Mouse (Mus musculus): ENCODE data around the gene Pitpnm3. TPM values are rescaled to one million over a fixed set of nuclear protein-coding genes. Genes with fewer than 3 reads are reported as not detected.

The Pitpnm3 gene
- polyA plus RNA-seq, 1 experiment from 2014 or later: 5.3 TPM

- ATAC-seq (ENCODE audit: low FRiP score): no peak
- Histone ChIP-seq H3K4me2 (no peak overlapping the region), H3K4me1 (0 out of 2 replicates have a peak, but pooled peaks cover 3% of the 10 kb centered on the region), H3K27me3 (replicated peaks) (no peaks in the 10 kb centered on the region), H3K9ac (replicated peaks) (no peak overlapping the region), H3K36me3 (peaks cover 63% of the 10 kb centered on the region), H3K9me3 (replicated peaks) (no peaks in the 10 kb centered on the region), H3K4me3 (replicated peaks) (no peak overlapping the region), H3K27ac (replicated peaks) (no peak overlapping the region)
- WGBS: 84% methylated on average over 4 of the region's 4 CpGs
Measured at GRCm38 (mm10) chr11:72155981-72156428, 20.4 kb upstream of the Pitpnm3 start.

- 66% methylated on average over 11 of the region's 11 CpGs for WGBS
- Histone ChIP-seq H3K4me1 (0 out of 2 replicates have a peak, but pooled peaks cover 3% of the 10 kb centered on the region), H3K9me3 (replicated peaks) (no peaks in the 10 kb centered on the region), H3K27ac (replicated peaks) (peak overlapping the region; percentile 39; the same call in 1 of the 2 replicates), H3K4me3 (replicated peaks) (no peak overlapping the region), H3K36me3 (peaks cover 63% of the 10 kb centered on the region), H3K27me3 (replicated peaks) (no peaks in the 10 kb centered on the region), H3K9ac (replicated peaks) (no peak overlapping the region), H3K4me2 (no peak overlapping the region)
- no peak for ATAC-seq (ENCODE audit: low FRiP score)
Measured at GRCm38 (mm10) chr11:72155186-72155980, 19.8 kb upstream of the Pitpnm3 start.

DNA sequence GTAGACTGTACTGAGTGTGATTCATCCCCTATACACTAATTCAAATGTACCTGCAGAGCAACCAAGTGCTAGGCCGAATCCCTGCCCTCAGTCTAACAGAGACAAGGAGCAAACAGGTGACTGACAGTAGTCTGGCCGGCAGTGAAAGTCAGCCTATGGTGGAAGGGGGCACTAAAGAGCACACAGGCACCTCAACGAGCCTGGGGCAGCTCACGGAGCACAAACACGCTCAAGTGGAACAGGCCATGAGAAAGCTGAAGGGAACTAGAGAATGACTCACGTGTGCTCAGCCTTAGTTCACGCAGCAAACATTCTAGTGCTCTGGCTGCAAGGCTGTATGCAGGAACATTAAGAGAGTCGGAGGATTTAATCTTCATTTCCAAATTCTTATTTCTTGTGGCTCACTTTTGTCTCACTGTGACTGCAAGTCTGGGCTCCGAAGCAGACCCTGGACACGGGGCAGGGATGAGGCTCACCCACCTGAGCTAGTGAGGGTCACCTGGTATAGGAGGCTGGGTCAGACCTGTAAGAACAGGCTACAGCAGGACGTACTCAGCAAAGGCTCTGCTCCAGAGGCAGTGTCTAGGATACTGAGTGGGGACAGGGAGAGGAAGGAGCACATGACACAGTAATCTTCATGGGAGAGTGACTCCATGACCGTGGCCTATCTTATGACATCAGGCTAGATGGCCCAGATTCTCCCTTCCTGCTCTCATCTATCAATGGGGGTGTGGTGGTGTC lies 17.7 kb upstream of the Pitpnm3 start:
- Histone ChIP-seq H3K36me3 (peaks cover 45% of the 10 kb centered on the region), H3K27me3 (replicated peaks) (no peaks in the 10 kb centered on the region), H3K4me1 (0 out of 2 replicates have a peak, but pooled peaks cover 3% of the 10 kb centered on the region), H3K4me3 (replicated peaks) (no peak overlapping the region), H3K4me2 (no peak overlapping the region), H3K9ac (replicated peaks) (no peak overlapping the region), H3K9me3 (replicated peaks) (no peaks in the 10 kb centered on the region), H3K27ac (replicated peaks) (no peak overlapping the region)
- WGBS: 87% methylated on average over 12 of the region's 12 CpGs
- ATAC-seq (ENCODE audit: low FRiP score): no peak

GRCm38 (mm10) chr11:72151120-72151519 lies 15.5 kb upstream of the Pitpnm3 start:
- no peaks in the 10 kb centered on the region for H3K9me3 ChIP-seq (replicated peaks)
- peaks cover 29% of the 10 kb centered on the region for H3K36me3 ChIP-seq
- no peaks in the 10 kb centered on the region for H3K27me3 ChIP-seq (replicated peaks)
- no peak overlapping the region for H3K4me3 ChIP-seq (replicated peaks)
- no peak for ATAC-seq (ENCODE audit: low FRiP score)
- H3K4me2 ChIP-seq: no peak overlapping the region
- WGBS: 71% methylated on average over 2 of the region's 2 CpGs
- H3K27ac ChIP-seq (replicated peaks): no peak overlapping the region
- 0 out of 2 replicates have a peak, but pooled peaks cover 7% of the 10 kb centered on the region for H3K4me1 ChIP-seq
- no peak overlapping the region for H3K9ac ChIP-seq (replicated peaks)

DNA sequence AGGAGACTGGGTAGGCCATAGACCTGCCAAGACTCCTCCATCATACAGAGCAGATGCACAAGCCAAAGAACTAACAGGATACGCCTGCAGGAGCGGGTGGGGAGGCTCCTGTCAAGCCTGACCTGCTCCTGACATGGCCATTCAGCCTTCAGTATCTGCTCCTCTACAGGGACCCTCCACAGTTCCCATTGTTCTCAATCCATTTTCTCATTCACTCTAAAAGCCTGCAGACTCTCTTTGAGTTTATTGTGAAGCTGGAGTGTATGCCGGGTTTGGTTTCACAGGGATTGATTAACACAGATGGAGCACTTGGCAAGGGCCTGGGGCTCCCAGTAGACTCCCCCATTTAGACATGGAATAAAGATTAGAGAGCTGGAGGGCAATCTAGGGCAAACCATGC lies 12.3 kb upstream of the Pitpnm3 start:
- WGBS: 13% methylated on average over 3 of the region's 3 CpGs
- H3K9me3 ChIP-seq (replicated peaks): no peaks in the 10 kb centered on the region
- H3K9ac ChIP-seq (replicated peaks): no peak overlapping the region
- peaks cover 7% of the 10 kb centered on the region; the same call in 1 of the 2 replicates for H3K36me3 ChIP-seq
- ATAC-seq (ENCODE audit: low FRiP score): no peak
- no peak overlapping the region for H3K4me3 ChIP-seq (replicated peaks)
- H3K4me1 ChIP-seq: peaks cover 10% of the 10 kb centered on the region
- no peak overlapping the region for H3K4me2 ChIP-seq
- no peaks in the 10 kb centered on the region for H3K27me3 ChIP-seq (replicated peaks)
- no peak overlapping the region for H3K27ac ChIP-seq (replicated peaks)

DNA sequence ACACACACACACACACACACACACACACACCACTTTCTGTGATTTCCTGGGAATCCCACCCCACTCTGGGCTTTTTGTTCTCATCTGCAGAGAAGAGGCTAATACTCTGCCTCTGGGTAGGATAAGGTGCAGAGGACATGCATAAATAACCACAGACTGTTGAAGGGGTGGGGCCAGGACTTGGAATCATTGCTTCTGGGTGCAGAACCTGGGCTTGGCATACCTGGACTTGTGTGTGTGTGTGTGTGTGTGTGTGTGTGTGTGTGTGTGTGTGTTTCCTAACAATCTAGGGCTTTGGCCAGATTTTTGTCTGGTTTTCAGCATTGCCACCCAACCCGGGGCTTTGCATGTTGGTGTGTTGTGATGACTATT lies 10.3 kb upstream of the Pitpnm3 start:
- Histone ChIP-seq H3K27ac (replicated peaks) (no peak overlapping the region), H3K27me3 (replicated peaks) (no peaks in the 10 kb centered on the region)
- WGBS: 92% methylated on average over 1 of the region's 1 CpGs

GRCm38 (mm10) chr11:72145182-72145876 lies 9.8 kb upstream of the Pitpnm3 start:
- Histone ChIP-seq H3K4me1 (peaks cover 14% of the 10 kb centered on the region), H3K27me3 (replicated peaks) (no peaks in the 10 kb centered on the region), H3K4me3 (replicated peaks) (no peak overlapping the region), H3K27ac (replicated peaks) (no peak overlapping the region), H3K4me2 (no peak overlapping the region), H3K9ac (replicated peaks) (no peak overlapping the region), H3K9me3 (replicated peaks) (no peaks in the 10 kb centered on the region), H3K36me3 (no peaks in the 10 kb centered on the region)
- 22% methylated on average over 2 of the region's 2 CpGs for WGBS
- ATAC-seq (ENCODE audit: low FRiP score): no peak

More for the DNA sequence above, 10.3 kb upstream of the Pitpnm3 start:
- H3K9ac ChIP-seq (replicated peaks): no peak overlapping the region
- H3K9me3 ChIP-seq (replicated peaks): no peaks in the 10 kb centered on the region
- no peaks in the 10 kb centered on the region for H3K36me3 ChIP-seq
- H3K4me1 ChIP-seq: peaks cover 14% of the 10 kb centered on the region
- no peak overlapping the region for H3K4me3 ChIP-seq (replicated peaks)
- no peak for ATAC-seq (ENCODE audit: low FRiP score)
- no peak overlapping the region for H3K4me2 ChIP-seq

- Histone ChIP-seq H3K36me3 (no peaks in the 10 kb centered on the region), H3K4me3 (replicated peaks) (no peak overlapping the region), H3K4me2 (no peak overlapping the region), H3K27ac (replicated peaks) (peak overlapping the region; percentile 58), H3K9ac (replicated peaks) (no peak overlapping the region; the same call in 1 of the 2 replicates), H3K4me1 (peaks cover 11% of the 10 kb centered on the region), H3K27me3 (replicated peaks) (peaks cover 4% of the 10 kb centered on the region; the same call in 1 of the 2 replicates), H3K9me3 (replicated peaks) (no peaks in the 10 kb centered on the region)
- ATAC-seq (ENCODE audit: low FRiP score): peak; percentile 40; the same call in 1 of the 2 replicates
- WGBS: 48% methylated on average over 10 of the region's 10 CpGs
Measured at GRCm38 (mm10) chr11:72142889-72143288, 7.3 kb upstream of the Pitpnm3 start.

DNA sequence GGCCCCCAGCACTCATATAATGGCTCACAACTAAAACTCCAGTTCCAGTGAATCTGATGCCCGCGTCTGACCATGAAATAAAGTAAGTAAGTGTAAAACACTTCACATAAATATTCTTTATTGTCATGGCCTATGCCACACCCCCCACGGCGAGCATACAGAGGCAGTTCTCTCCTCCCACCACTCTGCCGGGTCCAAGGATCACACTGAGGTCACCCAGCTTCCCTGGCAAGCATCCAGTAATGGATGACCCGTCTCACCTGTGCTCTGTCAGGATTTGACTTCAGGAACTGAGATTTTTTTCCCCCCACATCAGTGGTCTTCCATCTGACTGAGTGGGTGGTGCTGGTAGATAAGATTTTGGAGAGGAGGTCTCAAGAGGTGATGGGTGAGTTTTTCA lies 4.6 kb upstream of the Pitpnm3 start:
- no peaks in the 10 kb centered on the region for H3K9me3 ChIP-seq (replicated peaks)
- no peak for ATAC-seq (ENCODE audit: low FRiP score)
- peaks cover 21% of the 10 kb centered on the region for H3K27me3 ChIP-seq (replicated peaks)
- no peak overlapping the region for H3K9ac ChIP-seq (replicated peaks)
- peaks cover 22% of the 10 kb centered on the region for H3K4me1 ChIP-seq
- no peak overlapping the region for H3K4me2 ChIP-seq
- H3K27ac ChIP-seq (replicated peaks): no peak overlapping the region
- 61% methylated on average over 6 of the region's 6 CpGs for WGBS
- no peaks in the 10 kb centered on the region for H3K36me3 ChIP-seq
- no peak overlapping the region for H3K4me3 ChIP-seq (replicated peaks)

GRCm38 (mm10) chr11:72136231-72136982 lies 829 bp upstream of the Pitpnm3 start:
- Histone ChIP-seq H3K4me2 (peak overlapping the region; percentile 93), H3K9me3 (replicated peaks) (no peaks in the 10 kb centered on the region), H3K4me1 (peaks cover 42% of the 10 kb centered on the region), H3K27ac (replicated peaks) (peak overlapping the region; percentile 56), H3K36me3 (no peaks in the 10 kb centered on the region), H3K27me3 (replicated peaks) (peaks cover 42% of the 10 kb centered on the region), H3K9ac (replicated peaks) (peak overlapping the region; percentile 75), H3K4me3 (replicated peaks) (peak overlapping the region; percentile 69)
- no peak for ATAC-seq (ENCODE audit: low FRiP score)
- WGBS: 25% methylated on average over 11 of the region's 11 CpGs
